Mouse (Mus musculus) lung, embryonic 16.5 days (tissue): Measurements from ENCODE around the gene Rasd2. TPM values are rescaled to one million over a fixed set of nuclear protein-coding genes. Genes with fewer than 3 reads are reported as not detected.

Experiments used
- ATAC-seq: fragments of 200-750 bp; cut with Nextera tagmentation; 2 replicates; pipeline ENCODE4 v1.8.0; 2017; ENCODE audit warnings: low read depth, mild to moderate bottlenecking, moderate library complexity
- H3K27ac ChIP-seq: fragments of 300-500 bp; sonication (generic); 2 replicates; pipeline ENCODE4 v1.5.1; 2014; ENCODE audit warnings: mild to moderate bottlenecking, control low read depth, low read length
- H3K27me3 ChIP-seq: fragments of 300-500 bp; sonication (generic); 2 replicates; pipeline ENCODE4 v1.6.1; 2014; ENCODE audit warnings: low read depth, low read length, mixed read lengths; ENCODE audit not compliant: control insufficient read depth, insufficient read depth
- H3K36me3 ChIP-seq: fragments of 300-500 bp; sonication (generic); 2 replicates; pipeline ENCODE4 v1.6.1; 2014; ENCODE audit warnings: low read length; ENCODE audit not compliant: control insufficient read depth, insufficient read depth
- H3K4me1 ChIP-seq: fragments of 300-500 bp; sonication (generic); replicated peaks from 2 replicates; pipeline ENCODE4 v1.6.1; 2014; ENCODE audit warnings: low read length, mixed read lengths; ENCODE audit not compliant: control insufficient read depth, insufficient read depth
- H3K4me2 ChIP-seq: fragments of 300-500 bp; sonication (generic); 2 replicates; pipeline ENCODE4 v1.6.1; 2014; ENCODE audit warnings: low read depth, low read length, control low read depth
- H3K4me3 ChIP-seq: fragments of 300-500 bp; sonication (generic); 2 replicates; pipeline ENCODE4 v1.5.1; 2014; ENCODE audit warnings: mild to moderate bottlenecking, low read length, control low read depth
- H3K9ac ChIP-seq: fragments of 300-500 bp; sonication (generic); 2 replicates; pipeline ENCODE4 v1.6.1; 2014; ENCODE audit warnings: low read length, control low read depth
- H3K9me3 ChIP-seq: fragments of 300-500 bp; sonication (generic); 2 replicates; pipeline ENCODE4 v1.6.1; 2016; ENCODE audit warnings: low read length; ENCODE audit not compliant: control insufficient read depth
- whole genome bisulfite sequencing: fragments of 180-500 bp; shearing (Covaris S2); extraction: QIAGEN DNeasy Blood & Tissue Kit; methylation state at CpG from one replicate; pipeline ENCODE4 v1.1.7; 2014; 5-methylcytosine and 5-hydroxymethylcytosine counted together
- polyA plus RNA-seq: library from polyadenylated mRNA; unstranded; fragments of >200 nt; fragmentation: Nextera tagmentation; extraction: Ambion mirVana; gene quantifications from 2 replicates; pipeline ENCODE4 v1.2.1, GENCODE M21; 2015

Gene Rasd2
- 0.59 and 1.1 TPM in 2 replicates for polyA plus RNA-seq

DNA sequence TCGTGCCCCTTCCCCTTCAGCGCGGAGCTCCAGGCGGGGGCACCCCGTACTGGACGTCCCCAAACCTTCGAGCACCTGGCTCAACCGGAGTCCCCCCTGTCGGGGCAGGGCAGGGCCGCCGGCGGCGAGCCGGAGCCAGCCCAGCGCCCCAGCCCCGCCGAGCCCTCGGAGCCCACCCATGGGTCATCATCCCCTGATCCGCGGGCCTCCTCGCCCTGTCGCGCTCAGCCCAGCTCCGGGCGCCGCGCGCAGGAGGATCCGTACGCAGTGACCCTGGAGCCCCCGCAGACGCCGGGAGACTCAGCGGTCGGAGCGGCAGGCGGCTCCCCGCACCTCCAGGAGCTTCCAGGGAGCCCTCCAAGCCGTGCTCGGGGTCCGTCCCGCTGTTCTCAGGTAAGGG is at the start of gene Rasd2:
Rasd2 (plus strand) TSS at position 259 of the 400 bp plus-strand sequence.
- WGBS, result 1% methylated on average over 42 of the region's 42 CpGs
- Histone ChIP-seq H3K4me3 (peak within 1 kb of the TSS; percentile 58), H3K36me3 (no peaks in the 10 kb centered on the region), H3K27me3 (peaks cover 25% of the 10 kb centered on the region), H3K4me2 (peak within 1 kb of the TSS; percentile 97), H3K9ac (peak within 1 kb of the TSS; percentile 51), H3K4me1 (peaks cover 16% of the 10 kb centered on the region), H3K27ac (no peak within 1 kb of the TSS), H3K9me3 (no peaks in the 10 kb centered on the region)
- no peak for ATAC-seq

DNA sequence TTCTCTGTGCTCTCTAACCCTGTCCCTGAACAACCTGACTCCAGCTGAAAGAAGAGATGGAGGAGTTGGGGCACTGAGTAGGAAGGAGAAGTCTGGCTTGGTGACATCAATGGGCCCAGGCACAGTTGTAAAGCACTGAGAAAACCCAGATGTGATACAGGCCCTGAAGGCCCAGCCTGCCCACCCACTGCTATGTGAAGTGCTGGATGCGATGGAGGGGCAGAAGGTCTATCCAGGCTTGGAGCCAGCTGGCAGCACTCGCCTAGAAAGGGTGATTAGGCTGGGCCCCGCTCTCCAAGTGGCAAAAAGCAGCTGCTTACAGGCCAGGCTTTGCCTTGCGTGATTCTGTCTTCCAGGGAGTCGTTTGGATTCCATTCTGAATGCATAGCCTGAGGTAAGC is 44.4 kb upstream of the Rasd2 start:
- no peak overlapping the region for H3K4me2 ChIP-seq
- ATAC-seq, result peak; percentile 81
- H3K9me3 ChIP-seq, result no peaks in the 10 kb centered on the region
- H3K27ac ChIP-seq, result no peak overlapping the region
- WGBS, result 45% methylated on average over 5 of the region's 5 CpGs
- no peaks in the 10 kb centered on the region for H3K27me3 ChIP-seq
- no peaks in the 10 kb centered on the region; the same call in none of the 2 replicates for H3K4me1 ChIP-seq
- H3K4me3 ChIP-seq, result no peak overlapping the region
- no peaks in the 10 kb centered on the region for H3K36me3 ChIP-seq
- H3K9ac ChIP-seq, result no peak overlapping the region

GRCm38 (mm10) chr8:75172009-75172685 is 41.6 kb upstream of the Rasd2 start:
- H3K9me3 ChIP-seq, result no peaks in the 10 kb centered on the region
- no peak overlapping the region for H3K27ac ChIP-seq
- H3K27me3 ChIP-seq, result no peaks in the 10 kb centered on the region
- H3K36me3 ChIP-seq, result no peaks in the 10 kb centered on the region
- H3K4me1 ChIP-seq, result no peaks in the 10 kb centered on the region; the same call in none of the 2 replicates
- H3K4me3 ChIP-seq, result no peak overlapping the region
- H3K9ac ChIP-seq, result no peak overlapping the region
- no peak overlapping the region for H3K4me2 ChIP-seq
- whole genome bisulfite sequencing, result 63% methylated on average over 6 of the region's 6 CpGs
- ATAC-seq, result no peak

GRCm38 (mm10) chr8:75193022-75193421 is 20.7 kb upstream of the Rasd2 start:
- H3K9me3 ChIP-seq, result no peaks in the 10 kb centered on the region
- H3K9ac ChIP-seq, result no peak overlapping the region
- WGBS, result 64% methylated on average over 3 of the region's 3 CpGs
- H3K4me2 ChIP-seq, result no peak overlapping the region
- H3K36me3 ChIP-seq, result no peaks in the 10 kb centered on the region
- no peak for ATAC-seq
- H3K27me3 ChIP-seq, result no peaks in the 10 kb centered on the region
- no peak overlapping the region for H3K4me3 ChIP-seq
- H3K4me1 ChIP-seq, result no peaks in the 10 kb centered on the region; the same call in none of the 2 replicates
- no peak overlapping the region for H3K27ac ChIP-seq

GRCm38 (mm10) chr8:75194473-75195071 is 19.2 kb upstream of the Rasd2 start:
- Histone ChIP-seq H3K27ac (no peak overlapping the region), H3K9ac (no peak overlapping the region), H3K4me2 (no peak overlapping the region), H3K36me3 (no peaks in the 10 kb centered on the region), H3K9me3 (no peaks in the 10 kb centered on the region), H3K4me3 (no peak overlapping the region), H3K27me3 (no peaks in the 10 kb centered on the region), H3K4me1 (peaks cover 5% of the 10 kb centered on the region)
- ATAC-seq, result 0 out of 2 replicates have a peak, but pooled peaks have one; percentile 12
- 36% methylated on average over 4 of the region's 4 CpGs for WGBS

- Histone ChIP-seq H3K4me3 (no peak overlapping the region), H3K27ac (no peak overlapping the region), H3K9me3 (no peaks in the 10 kb centered on the region), H3K36me3 (no peaks in the 10 kb centered on the region), H3K4me1 (peaks cover 5% of the 10 kb centered on the region), H3K27me3 (no peaks in the 10 kb centered on the region), H3K9ac (no peak overlapping the region), H3K4me2 (no peak overlapping the region)
- 52% methylated on average over 3 of the region's 3 CpGs for WGBS
- ATAC-seq, result no peak
These were observed 16.6 kb upstream of the Rasd2 start for GRCm38 (mm10) chr8:75197170-75197569.

DNA sequence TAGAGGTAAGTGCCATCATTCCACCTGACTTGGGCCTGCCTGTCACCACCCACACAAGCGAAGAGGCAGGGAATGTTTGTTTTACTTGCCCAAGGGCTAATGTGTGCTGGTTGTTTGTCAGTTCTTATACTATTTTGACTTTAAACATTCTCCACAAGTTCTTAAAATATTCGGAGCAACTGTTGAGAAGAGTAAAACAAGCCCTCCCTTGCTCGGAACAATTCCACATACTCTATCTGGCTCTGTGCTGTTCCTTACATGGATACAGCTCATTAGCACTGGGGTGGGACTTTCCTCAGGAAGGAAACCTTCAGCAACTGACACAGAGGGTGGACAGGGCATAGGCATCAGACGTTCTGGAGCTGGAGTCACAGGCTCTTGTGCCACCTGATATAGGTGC is 15.9 kb upstream of the Rasd2 start:
- no peak for ATAC-seq
- Histone ChIP-seq H3K9me3 (no peaks in the 10 kb centered on the region), H3K9ac (no peak overlapping the region), H3K36me3 (no peaks in the 10 kb centered on the region), H3K4me1 (peaks cover 5% of the 10 kb centered on the region), H3K4me3 (no peak overlapping the region), H3K27ac (peak overlapping the region; percentile 46), H3K4me2 (no peak overlapping the region), H3K27me3 (no peaks in the 10 kb centered on the region)
- WGBS, result 38% methylated on average over 4 of the region's 4 CpGs

DNA sequence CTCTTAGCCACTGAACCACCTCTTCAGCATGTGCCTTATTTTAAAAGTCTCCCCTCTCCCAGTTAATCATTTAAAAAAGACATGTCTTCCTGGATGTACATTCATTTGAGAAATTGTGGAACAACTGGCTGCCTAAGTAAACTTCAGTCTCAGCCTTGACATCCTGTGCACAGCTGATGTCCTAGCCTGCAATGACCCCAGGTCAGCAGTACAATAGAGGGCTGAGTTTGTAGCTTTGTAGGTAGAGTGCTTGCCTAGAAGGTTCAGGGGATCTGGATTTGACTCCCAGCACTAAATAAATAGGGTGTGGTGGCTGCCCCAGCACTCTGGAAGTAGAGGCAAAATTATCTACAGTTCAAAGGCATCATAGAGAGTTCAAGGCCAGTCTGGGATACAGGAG is 15.4 kb upstream of the Rasd2 start:
- H3K4me1 ChIP-seq, result peaks cover 5% of the 10 kb centered on the region
- H3K27ac ChIP-seq, result peak overlapping the region; percentile 46
- no peaks in the 10 kb centered on the region for H3K36me3 ChIP-seq
- ATAC-seq, result peak; percentile 49; the same call in 1 of the 2 replicates
- H3K4me3 ChIP-seq, result no peak overlapping the region
- H3K27me3 ChIP-seq, result no peaks in the 10 kb centered on the region
- no peaks in the 10 kb centered on the region for H3K9me3 ChIP-seq
- H3K9ac ChIP-seq, result no peak overlapping the region
- H3K4me2 ChIP-seq, result no peak overlapping the region

- no peaks in the 10 kb centered on the region for H3K36me3 ChIP-seq
- no peak for ATAC-seq
- no peaks in the 10 kb centered on the region for H3K9me3 ChIP-seq
- H3K4me3 ChIP-seq, result no peak overlapping the region
- no peaks in the 10 kb centered on the region for H3K27me3 ChIP-seq
- H3K4me2 ChIP-seq, result no peak overlapping the region
- no peak overlapping the region for H3K27ac ChIP-seq
- peaks cover 5% of the 10 kb centered on the region for H3K4me1 ChIP-seq
- 52% methylated on average over 5 of the region's 5 CpGs for WGBS
- no peak overlapping the region for H3K9ac ChIP-seq
These were observed 14.6 kb upstream of the Rasd2 start for GRCm38 (mm10) chr8:75198988-75199765.
